Mouse (Mus musculus): ENCODE results near the gene Chrna4. TPM values are rescaled to one million over a fixed set of nuclear protein-coding genes. Genes with fewer than 3 reads are reported as not detected.

Chrna4 gene
- polyA plus RNA-seq (2015; fragmentation: Nextera tagmentation; extraction: Ambion mirVana) = 2.6 and 3.5 TPM in 2 replicates

GRCm38 (mm10) chr2:181043437-181043836 lies at the start of gene Chrna4:
Gene Chrna4 (minus strand): TSS chr2:181043546.
- no peak for TF ChIP-seq CTCF (IDR thresholded peaks at IDR 0.05; ENCODE audit: low read depth)
- WGBS = 50% methylated on average over 3 of the region's 3 CpGs
- Histone ChIP-seq H3K4me2 (ENCODE audit: low read length) (no peak within 1 kb of the TSS), H3K9ac (ENCODE audit: low read depth, low read length) (no peak within 1 kb of the TSS), H3K36me3 (ENCODE audit: insufficient read depth, low read length) (no peaks in the 10 kb centered on the region), H3K4me1 (replicated peaks; ENCODE audit: insufficient read depth, low read length) (peaks cover 15% of the 10 kb centered on the region), H3K27me3 (ENCODE audit: insufficient read depth, low read length) (0 out of 2 replicates have a peak, but pooled peaks cover 10% of the 10 kb centered on the region), H3K9me3 (replicated peaks; ENCODE audit: low read length) (no peaks in the 10 kb centered on the region), H3K27ac (peak within 1 kb of the TSS; percentile 31; the same call in 1 of the 2 replicates), H3K4me3 (replicated peaks; ENCODE audit: low read depth, low read length) (no peak within 1 kb of the TSS)
- ATAC-seq (replicated peaks; ENCODE audit: low FRiP score, low read depth) (no peak), DNase-seq (ENCODE audit: low spot score) (peak; percentile 33)

- Histone ChIP-seq H3K4me3 (replicated peaks; ENCODE audit: low read depth, low read length) (no peak overlapping the region), H3K9ac (ENCODE audit: low read depth, low read length) (no peak overlapping the region), H3K27me3 (ENCODE audit: insufficient read depth, low read length) (no peaks in the 10 kb centered on the region), H3K27ac (no peak overlapping the region), H3K4me1 (replicated peaks; ENCODE audit: insufficient read depth, low read length) (no peaks in the 10 kb centered on the region), H3K9me3 (replicated peaks; ENCODE audit: low read length) (no peaks in the 10 kb centered on the region), H3K4me2 (ENCODE audit: low read length) (no peak overlapping the region), H3K36me3 (ENCODE audit: insufficient read depth, low read length) (no peaks in the 10 kb centered on the region)
- WGBS = 80% methylated on average over 3 of the region's 3 CpGs
- TF ChIP-seq CTCF (IDR thresholded peaks at IDR 0.05; ENCODE audit: low read depth) = no peak
- ATAC-seq (replicated peaks; ENCODE audit: low FRiP score, low read depth) (no peak), DNase-seq (ENCODE audit: low spot score) (no peak)
Observed at GRCm38 (mm10) chr2:181090123-181090522, 46.8 kb upstream of the Chrna4 start.

- no peak for ATAC-seq (replicated peaks; ENCODE audit: low FRiP score, low read depth)
Observed at GRCm38 (mm10) chr2:181084997-181085396, 41.7 kb upstream of the Chrna4 start.

GRCm38 (mm10) chr2:181083945-181084344 lies 40.6 kb upstream of the Chrna4 start:
- H3K4me2 ChIP-seq (ENCODE audit: low read length) = no peak overlapping the region
- no peaks in the 10 kb centered on the region for H3K27me3 ChIP-seq (ENCODE audit: insufficient read depth, low read length)
- no peaks in the 10 kb centered on the region for H3K36me3 ChIP-seq (ENCODE audit: insufficient read depth, low read length)
- H3K27ac ChIP-seq = no peak overlapping the region
- no peaks in the 10 kb centered on the region for H3K9me3 ChIP-seq (replicated peaks; ENCODE audit: low read length)
- H3K9ac ChIP-seq (ENCODE audit: low read depth, low read length) = no peak overlapping the region
- 50% methylated on average over 4 of the region's 4 CpGs for WGBS
- TF ChIP-seq CTCF (IDR thresholded peaks at IDR 0.05; ENCODE audit: low read depth) = no peak
- no peaks in the 10 kb centered on the region for H3K4me1 ChIP-seq (replicated peaks; ENCODE audit: insufficient read depth, low read length)
- H3K4me3 ChIP-seq (replicated peaks; ENCODE audit: low read depth, low read length) = no peak overlapping the region
- ATAC-seq (replicated peaks; ENCODE audit: low FRiP score, low read depth) (no peak), DNase-seq (ENCODE audit: low spot score) (no peak)

More at GRCm38 (mm10) chr2:181084997-181085396, 41.7 kb upstream of the Chrna4 start:
- Histone ChIP-seq H3K4me1 (replicated peaks; ENCODE audit: insufficient read depth, low read length) (no peaks in the 10 kb centered on the region), H3K9ac (ENCODE audit: low read depth, low read length) (no peak overlapping the region), H3K4me3 (replicated peaks; ENCODE audit: low read depth, low read length) (no peak overlapping the region), H3K36me3 (ENCODE audit: insufficient read depth, low read length) (no peaks in the 10 kb centered on the region), H3K4me2 (ENCODE audit: low read length) (no peak overlapping the region), H3K27ac (no peak overlapping the region), H3K9me3 (replicated peaks; ENCODE audit: low read length) (no peaks in the 10 kb centered on the region), H3K27me3 (ENCODE audit: insufficient read depth, low read length) (no peaks in the 10 kb centered on the region)
- no peak for TF ChIP-seq CTCF (IDR thresholded peaks at IDR 0.05; ENCODE audit: low read depth)
- 72% methylated on average over 8 of the region's 8 CpGs for WGBS
- DNase-seq (ENCODE audit: low spot score) = no peak

- no peaks in the 10 kb centered on the region for H3K4me1 ChIP-seq (replicated peaks; ENCODE audit: insufficient read depth, low read length)
- H3K27me3 ChIP-seq (ENCODE audit: insufficient read depth, low read length) = no peaks in the 10 kb centered on the region
- no peak overlapping the region for H3K9ac ChIP-seq (ENCODE audit: low read depth, low read length)
- no peaks in the 10 kb centered on the region for H3K9me3 ChIP-seq (replicated peaks; ENCODE audit: low read length)
- H3K36me3 ChIP-seq (ENCODE audit: insufficient read depth, low read length) = no peaks in the 10 kb centered on the region
- no peak overlapping the region for H3K4me3 ChIP-seq (replicated peaks; ENCODE audit: low read depth, low read length)
- no peak overlapping the region for H3K4me2 ChIP-seq (ENCODE audit: low read length)
- 51% methylated on average over 5 of the region's 5 CpGs for WGBS
- H3K27ac ChIP-seq = no peak overlapping the region
- no peak for ATAC-seq (replicated peaks; ENCODE audit: low FRiP score, low read depth)
- no peak for DNase-seq (ENCODE audit: low spot score)
- TF ChIP-seq CTCF (IDR thresholded peaks at IDR 0.05; ENCODE audit: low read depth) = no peak
Observed at GRCm38 (mm10) chr2:181080886-181081285, 37.5 kb upstream of the Chrna4 start.

GRCm38 (mm10) chr2:181079518-181079917 lies 36.2 kb upstream of the Chrna4 start:
- no peak for TF ChIP-seq CTCF (IDR thresholded peaks at IDR 0.05; ENCODE audit: low read depth)
- Histone ChIP-seq H3K27ac (no peak overlapping the region), H3K4me2 (ENCODE audit: low read length) (no peak overlapping the region), H3K27me3 (ENCODE audit: insufficient read depth, low read length) (no peaks in the 10 kb centered on the region), H3K4me3 (replicated peaks; ENCODE audit: low read depth, low read length) (no peak overlapping the region), H3K9me3 (replicated peaks; ENCODE audit: low read length) (no peaks in the 10 kb centered on the region), H3K4me1 (replicated peaks; ENCODE audit: insufficient read depth, low read length) (no peaks in the 10 kb centered on the region), H3K9ac (ENCODE audit: low read depth, low read length) (no peak overlapping the region), H3K36me3 (ENCODE audit: insufficient read depth, low read length) (no peaks in the 10 kb centered on the region)
- WGBS = 87% methylated on average over 2 of the region's 2 CpGs
- DNase-seq (ENCODE audit: low spot score) = no peak
- no peak for ATAC-seq (replicated peaks; ENCODE audit: low FRiP score, low read depth)

GRCm38 (mm10) chr2:181078908-181079307 lies 35.6 kb upstream of the Chrna4 start:
- H3K9me3 ChIP-seq (replicated peaks; ENCODE audit: low read length) = no peaks in the 10 kb centered on the region
- 83% methylated on average over 2 of the region's 2 CpGs for WGBS
- no peak for TF ChIP-seq CTCF (IDR thresholded peaks at IDR 0.05; ENCODE audit: low read depth)
- H3K9ac ChIP-seq (ENCODE audit: low read depth, low read length) = no peak overlapping the region
- H3K4me3 ChIP-seq (replicated peaks; ENCODE audit: low read depth, low read length) = no peak overlapping the region
- no peaks in the 10 kb centered on the region for H3K27me3 ChIP-seq (ENCODE audit: insufficient read depth, low read length)
- no peak overlapping the region for H3K4me2 ChIP-seq (ENCODE audit: low read length)
- no peak for DNase-seq (ENCODE audit: low spot score)
- no peaks in the 10 kb centered on the region for H3K4me1 ChIP-seq (replicated peaks; ENCODE audit: insufficient read depth, low read length)
- H3K36me3 ChIP-seq (ENCODE audit: insufficient read depth, low read length) = no peaks in the 10 kb centered on the region
- no peak for ATAC-seq (replicated peaks; ENCODE audit: low FRiP score, low read depth)
- no peak overlapping the region for H3K27ac ChIP-seq

Measured in kidney, postnatal 0 days (tissue).